Mouse (Mus musculus) T-helper 1 cell (primary cell): ENCODE measurements around the gene Pi4k2b.

Experiments used
- in situ Hi-C: fragments of 300-600 bp; cut with MboI, MseI; formaldehyde crosslinking; loops from one replicate; pipeline ENCODE4 v1.15.1; 2025; ENCODE audit warnings: high pct_unique_total_duplicates

Pi4k2b gene

DNA sequence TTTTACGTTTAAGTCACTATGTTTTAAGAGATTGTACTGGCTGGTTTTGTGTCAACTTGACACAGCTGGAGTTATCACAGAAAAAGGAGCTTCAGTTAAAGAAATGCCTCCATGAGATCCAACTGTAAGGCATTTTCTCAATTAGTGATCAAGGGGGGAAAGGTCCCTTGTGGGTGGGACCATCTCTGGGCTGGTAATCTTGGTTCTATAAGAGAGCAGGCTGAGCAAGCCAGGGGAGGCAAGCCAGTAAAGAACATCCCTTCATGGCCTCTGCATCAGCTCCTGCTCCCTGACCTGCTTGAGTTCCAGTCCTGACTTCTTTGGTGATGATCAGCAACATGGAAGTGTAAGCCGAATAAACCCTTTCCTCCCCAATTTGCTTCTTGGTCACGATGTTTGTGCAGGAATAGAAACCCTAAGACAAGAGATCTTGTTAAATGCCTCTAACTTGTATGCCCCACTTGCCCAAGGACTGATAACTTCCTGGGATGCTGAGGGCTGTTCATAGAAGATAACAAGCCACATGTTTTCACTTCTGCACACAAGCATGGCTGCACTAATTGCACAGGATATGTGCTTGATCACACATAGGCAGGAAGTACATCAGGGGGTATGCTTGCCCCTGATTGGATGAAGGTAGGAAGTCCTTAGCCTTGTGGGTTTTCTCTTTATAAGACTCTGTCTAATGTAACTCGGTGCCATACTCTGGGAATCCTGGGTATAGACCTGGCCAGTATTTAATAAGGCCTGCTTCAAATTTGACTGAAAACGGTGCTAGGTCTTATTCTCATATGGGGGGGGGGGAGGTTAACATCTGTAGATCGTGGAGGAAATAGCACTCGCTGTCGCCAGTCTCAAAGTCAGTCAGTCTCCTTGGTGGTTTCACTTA is 35.3 kb downstream of the Pi4k2b start:
- in situ Hi-C loops = loop anchor here (25.0 kb wide), 1 partner anchor 589 kb away; the partner anchor contains the start of gene Dhx15

DNA sequence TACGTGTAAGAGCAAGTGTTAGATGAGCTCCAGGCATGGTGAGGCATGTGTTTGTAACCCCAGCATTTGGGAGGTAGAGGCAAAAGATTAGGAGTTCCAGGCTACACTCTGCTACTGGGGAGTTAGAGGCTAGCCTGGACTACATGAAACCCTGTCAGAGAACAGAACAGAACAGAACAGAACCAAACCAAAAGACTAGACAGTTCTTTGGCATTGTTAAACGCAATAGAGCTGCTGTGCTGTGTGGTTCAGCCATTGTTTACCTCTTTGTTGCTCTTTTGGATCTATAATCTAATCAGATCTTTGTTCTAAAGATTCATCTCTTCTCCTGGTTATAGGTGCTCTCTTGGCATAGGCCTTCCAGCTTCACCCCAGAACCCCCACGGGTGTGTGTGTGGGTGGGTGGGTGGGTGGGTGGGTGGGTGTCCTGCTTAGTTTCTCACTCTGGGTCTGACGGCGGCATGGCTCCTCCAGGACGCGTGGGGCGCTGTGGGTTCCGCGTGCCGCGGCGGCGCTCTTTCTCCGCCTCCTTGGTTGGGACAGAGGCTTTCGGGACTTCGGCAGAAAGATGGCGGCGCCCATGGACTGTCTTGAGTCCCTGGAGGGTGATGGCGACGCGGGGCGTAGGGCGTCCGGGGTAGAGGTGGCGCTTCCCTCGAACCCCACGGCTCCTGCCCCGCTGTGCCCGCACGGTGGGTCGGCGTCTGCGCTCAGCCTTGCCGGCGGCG is 41.3 kb downstream of the Pi4k2b start:
- in situ Hi-C loops = loop anchor here (25.0 kb wide), 1 partner anchor 595 kb away; the partner anchor contains the start of gene Dhx15

DNA sequence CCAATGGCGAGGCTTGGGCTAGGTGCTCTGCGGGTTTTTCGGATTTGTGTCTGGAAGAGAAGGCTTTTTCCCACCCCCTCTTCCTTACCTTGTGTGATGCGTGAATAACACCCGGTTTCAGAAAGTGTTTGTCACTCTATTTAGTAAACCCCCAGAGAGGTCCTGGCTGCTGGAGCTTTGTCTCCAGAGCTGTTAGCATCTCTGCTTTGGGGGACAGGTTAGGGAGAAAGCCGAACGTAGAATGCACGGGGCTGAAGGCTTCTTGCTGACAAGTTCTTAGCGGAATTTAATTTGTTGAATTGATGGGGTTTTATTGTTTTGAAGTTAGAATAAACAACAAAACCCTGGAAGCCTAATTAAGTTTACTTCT is 41.9 kb downstream of the Pi4k2b start:
- in situ Hi-C loops = loop anchor here (25.0 kb wide), 1 partner anchor 596 kb away; the partner anchor contains the start of gene Dhx15

DNA sequence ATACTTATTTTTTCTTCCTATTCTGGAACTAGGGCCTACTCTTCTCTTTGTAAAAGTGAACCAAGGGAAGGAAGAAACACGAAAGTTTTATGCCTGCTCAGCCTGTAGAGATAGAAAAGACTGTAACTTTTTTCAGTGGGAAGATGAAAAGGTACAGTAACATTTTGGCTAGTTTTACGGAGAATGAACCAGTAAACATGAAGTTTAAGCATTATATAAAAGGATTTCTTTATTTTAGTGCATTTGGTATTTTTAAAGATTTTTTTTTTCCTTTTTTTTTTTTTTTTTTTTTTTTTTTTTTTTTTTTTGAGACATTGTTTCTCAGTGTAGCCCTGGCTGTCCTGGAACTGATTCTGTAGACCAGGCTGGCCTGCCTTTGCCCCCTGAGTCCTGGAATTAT is 42.6 kb downstream of the Pi4k2b start:
- in situ Hi-C loops = loop anchor here (25.0 kb wide), 1 partner anchor 597 kb away; the partner anchor contains the start of gene Dhx15

DNA sequence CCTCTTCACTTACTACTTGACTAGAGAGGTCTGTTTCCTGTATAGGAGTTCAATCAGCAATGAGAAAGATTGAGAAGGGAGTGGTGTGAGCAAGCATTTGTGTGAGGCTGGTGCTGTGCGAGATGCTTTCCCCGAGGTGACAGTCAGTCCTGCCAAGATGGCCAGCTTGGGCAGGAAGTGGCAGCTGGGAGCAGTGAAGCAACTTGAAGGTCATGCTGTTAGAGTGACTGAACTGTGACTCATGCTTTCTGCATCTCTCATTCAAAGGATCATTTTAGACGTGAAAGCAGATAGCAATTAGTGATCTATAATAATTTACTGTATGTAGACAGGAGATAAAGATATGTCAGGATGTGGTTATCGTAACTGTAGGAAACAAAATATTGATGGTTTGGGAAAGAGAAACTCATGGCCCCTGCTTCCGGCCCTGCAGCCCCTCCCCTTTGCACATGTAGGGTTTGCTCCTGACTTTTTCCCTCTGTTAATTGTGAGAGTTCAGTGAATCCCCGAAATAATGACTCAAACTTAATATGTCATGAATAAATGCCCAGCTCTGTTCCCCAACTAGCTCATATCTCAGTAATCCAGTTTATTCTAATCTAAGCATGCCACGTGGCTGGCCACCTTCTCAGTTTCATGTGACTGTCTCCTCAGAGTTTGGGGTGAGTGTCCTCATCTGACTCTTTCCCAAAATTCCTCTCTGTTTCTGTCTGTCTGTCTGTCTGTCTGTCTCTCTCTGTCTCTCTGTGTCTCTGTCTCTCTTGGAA is 45.4 kb downstream of the Pi4k2b start:
- in situ Hi-C loops = loop anchor here (25.0 kb wide), 1 partner anchor 599 kb away; the partner anchor contains the start of gene Dhx15

DNA sequence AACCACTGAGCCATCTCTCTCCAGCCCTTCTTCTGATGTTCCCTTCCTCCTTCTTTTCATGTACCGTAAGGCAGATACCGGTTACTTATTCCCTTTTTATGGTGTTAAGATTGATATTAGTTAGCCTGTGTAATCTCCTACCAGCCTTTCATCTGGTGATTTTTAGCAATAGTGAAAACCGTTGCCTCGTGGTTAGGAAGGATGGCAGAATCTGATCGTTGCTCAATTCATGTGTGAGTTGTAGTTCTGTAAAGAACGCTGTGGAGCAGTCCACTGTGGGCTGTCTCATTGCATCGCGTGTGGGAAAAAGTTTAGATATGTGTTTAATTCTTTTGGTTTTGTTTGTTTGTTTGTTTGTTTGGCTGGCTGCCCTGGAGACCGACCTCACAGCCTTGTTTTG is 51.9 kb downstream of the Pi4k2b start:
- in situ Hi-C loops = loop anchor here (25.0 kb wide), 1 partner anchor 606 kb away; the partner anchor contains the start of gene Dhx15

DNA sequence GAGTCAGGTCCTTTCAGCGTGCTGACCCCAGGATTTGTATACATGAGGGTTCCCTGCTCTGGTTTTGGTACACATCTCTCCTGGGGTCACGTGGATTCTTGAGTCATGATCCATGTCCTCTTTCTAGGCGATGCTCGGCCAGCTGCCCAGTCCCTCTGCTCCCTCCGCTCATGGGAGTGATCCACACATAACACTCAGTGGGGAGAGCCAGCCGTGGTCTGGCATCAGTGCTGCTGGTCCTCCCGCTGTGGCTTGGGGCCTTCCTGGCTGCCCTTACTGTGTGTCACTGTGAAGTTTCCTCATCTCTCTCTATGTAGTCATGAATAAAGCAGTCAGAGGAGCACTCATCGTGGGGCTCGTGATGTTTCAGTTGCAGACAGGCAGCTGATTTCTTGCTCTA is 52.7 kb downstream of the Pi4k2b start:
- in situ Hi-C loops = loop anchor here (25.0 kb wide), 1 partner anchor 607 kb away; the partner anchor contains the start of gene Dhx15

DNA sequence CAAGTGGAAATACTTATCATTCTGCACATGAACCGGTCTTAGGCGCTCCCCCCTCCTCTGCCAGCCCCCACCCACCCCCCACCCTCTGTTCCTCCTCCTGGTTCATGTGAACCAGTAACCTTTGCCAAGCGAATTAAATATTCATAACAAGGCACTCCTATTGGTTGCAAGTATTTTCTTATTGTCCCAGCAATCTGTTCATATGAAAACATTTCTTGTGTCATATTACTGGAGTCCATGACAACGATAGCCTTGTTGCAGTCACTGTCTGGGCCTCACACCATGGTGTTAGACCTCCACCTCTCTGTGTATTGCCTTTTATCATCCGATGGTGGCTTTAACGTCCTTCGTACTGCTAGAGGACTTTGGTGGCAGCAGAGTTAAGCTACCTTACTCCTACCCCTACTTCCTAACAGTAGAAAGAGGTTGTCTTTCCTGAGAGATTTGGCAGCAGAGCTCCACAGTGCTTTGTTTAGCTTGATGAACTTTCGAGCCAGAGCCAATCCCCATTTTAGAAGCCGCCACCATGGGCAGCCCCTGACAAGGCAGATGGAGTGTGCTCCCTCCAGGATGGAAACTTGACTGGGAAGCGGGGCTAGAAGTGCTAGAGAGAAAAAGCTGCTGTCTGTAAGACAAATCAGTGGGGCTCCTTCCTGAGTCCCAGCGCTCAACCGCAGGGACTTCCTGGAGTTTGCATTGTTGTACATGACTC is 58.1 kb downstream of the Pi4k2b start:
- in situ Hi-C loops = loop anchor here (25.0 kb wide), 1 partner anchor 612 kb away; the partner anchor contains the start of gene Dhx15

DNA sequence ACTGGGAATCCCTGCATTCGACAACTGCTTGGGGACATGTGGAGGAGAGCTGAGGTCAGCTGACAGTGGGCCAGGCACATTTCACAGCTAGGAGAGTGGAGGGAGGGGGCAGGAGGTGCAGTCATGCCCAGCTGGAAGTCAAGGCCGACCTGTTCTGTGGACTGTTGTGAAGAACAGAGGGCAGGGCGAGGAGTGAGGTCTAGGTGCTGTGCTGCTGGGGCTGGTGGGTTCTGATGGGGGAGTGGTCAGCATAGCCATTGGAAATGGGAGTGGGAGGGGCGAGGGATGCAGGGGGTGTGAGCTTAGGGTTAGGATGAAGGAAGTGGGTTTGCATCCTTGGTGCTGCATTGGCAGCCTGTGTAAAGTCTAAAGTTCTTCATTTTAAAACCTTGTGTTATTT is 64.4 kb downstream of the Pi4k2b start:
- in situ Hi-C loops = loop anchor here (10.0 kb wide), 1 partner anchor 841 kb away; no protein-coding TSS in a partner anchor

DNA sequence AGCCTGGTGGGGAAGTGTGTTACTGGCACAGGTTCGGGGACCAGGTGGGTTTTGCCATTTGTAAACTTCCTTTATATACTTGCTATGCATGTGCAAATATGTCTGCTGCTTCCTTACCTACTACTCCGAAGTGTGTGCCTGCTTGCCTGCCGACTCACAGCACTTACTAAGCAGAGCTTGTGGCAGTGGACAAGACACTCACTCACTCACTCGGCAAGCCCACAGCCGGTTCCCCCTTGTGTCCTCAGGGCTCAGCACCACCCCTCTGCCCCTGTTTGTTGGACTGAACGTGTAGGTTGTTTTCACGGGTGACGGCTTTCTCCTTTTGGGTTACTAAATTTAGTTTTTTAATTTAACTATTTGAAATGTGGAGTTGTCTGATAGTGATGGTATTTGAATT is 65.0 kb downstream of the Pi4k2b start:
- in situ Hi-C loops = loop anchor here (10.0 kb wide), 1 partner anchor 842 kb away; no protein-coding TSS in a partner anchor

DNA sequence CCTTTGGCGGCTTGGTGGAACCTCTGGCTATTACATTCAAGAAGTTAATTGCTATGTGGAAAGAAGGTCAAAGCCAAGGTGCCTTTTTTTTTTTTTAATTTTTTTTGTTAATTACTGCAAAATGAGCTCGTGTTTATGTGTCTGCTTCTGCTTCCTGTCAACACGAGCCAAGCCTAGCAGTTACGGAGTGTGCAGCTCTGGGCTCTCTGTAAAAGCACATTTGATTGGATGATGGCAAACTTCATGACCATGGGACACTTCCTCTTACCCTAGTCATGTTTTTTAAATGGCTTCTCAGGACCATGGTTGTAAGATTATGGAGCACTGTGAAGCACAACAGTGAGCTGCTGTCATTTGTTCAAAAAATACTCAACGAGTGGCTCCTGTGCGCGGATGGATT is 65.7 kb downstream of the Pi4k2b start:
- in situ Hi-C loops = loop anchor here (10.0 kb wide), 1 partner anchor 842 kb away; no protein-coding TSS in a partner anchor

DNA sequence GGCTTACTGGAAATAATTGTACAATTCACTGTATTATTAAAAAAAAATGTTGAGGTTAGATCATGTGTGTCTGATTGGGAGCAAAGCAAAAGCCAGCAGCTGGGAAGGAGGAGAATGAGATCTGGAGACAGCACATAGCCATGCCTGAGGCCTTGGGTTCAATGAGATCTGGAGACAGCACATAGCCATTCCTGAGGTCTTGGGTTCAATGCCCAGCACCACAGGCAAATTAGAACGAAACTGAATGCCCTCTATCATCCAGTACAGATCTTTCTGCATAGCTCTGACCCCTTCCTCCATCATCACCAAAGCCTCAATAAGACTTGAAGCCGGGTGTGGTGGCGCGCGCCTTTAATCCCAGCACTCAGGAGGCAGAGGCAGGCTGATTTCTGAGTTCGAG is 69.1 kb downstream of the Pi4k2b start:
- in situ Hi-C loops = no loop called here

DNA sequence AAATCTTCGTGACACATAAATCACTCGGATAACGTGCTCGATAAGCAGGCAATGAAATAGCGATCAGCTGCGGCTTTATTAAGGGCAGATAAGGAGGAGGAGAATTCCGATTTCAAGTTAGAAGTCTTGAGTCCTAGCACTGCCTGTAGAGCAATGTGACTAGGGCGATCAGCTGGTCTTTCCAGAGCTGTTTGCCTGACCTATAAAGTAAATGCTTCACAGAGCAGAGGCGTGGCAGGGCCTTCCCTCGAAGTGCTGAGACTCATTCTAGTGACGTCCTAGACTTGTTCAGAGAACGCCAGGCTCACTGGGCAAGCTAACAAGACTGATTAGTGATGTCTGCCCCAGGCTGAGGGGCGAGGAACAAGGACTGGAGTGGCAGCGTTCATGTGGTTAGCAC is 69.7 kb downstream of the Pi4k2b start:
- in situ Hi-C loops = no loop called here

DNA sequence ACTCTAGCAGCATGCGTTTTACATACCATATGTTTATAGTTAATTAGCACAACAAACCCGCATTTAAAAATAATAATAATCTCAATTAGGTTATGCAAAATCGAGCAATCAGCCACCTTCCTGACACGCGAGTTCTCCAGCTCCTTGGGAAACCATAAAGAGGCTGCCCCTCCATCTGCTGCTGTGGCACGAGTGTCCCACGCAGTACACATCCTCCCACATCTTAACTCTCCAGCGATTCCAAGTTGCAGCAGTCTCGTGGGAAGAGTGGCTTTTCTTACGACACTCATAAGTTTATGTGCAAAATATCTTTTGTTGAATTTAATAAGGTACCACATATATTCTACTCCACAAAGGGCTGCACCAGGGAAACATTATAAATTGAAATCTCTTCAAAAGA is 71.1 kb downstream of the Pi4k2b start:
- in situ Hi-C loops = no loop called here

DNA sequence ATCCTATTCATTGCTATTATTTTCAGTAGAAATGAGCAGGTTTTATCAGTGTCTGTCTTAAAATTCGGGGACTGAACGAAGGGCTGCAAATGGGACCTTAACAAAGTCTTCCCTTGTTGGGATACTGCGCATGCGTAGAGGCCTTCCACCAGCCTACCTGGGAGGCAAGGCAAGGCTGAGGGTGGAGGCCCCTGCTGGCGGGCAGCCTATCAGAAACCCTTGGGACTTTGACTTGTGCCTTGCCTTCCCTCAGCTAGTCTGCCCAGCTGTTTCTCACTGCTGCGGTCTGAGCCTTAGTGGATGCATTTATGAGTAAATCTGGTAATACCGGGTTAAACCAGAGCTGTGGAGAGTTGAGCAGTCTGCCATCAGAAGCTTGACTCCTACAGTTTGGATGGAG is 71.9 kb downstream of the Pi4k2b start:
- in situ Hi-C loops = no loop called here

DNA sequence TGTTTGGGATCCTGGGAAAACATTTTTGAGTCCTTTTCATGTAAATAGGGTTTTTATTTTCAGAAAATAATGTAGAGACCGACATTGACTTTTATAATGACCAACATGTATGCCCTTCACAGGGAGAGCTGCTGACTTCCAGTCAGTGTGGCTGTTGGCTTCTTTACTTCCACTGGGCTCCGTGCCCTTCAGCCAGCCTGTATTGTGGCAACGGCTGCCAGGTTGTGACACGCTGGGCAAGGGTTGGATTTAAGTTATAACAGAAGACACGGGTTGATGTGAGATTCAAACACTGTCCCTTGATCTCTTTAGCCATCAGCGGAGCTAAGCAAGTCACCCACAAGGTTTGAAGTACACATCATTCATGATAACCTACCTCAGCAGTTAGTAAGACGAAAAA is 77.3 kb downstream of the Pi4k2b start:
- in situ Hi-C loops = loop anchor here (5.0 kb wide), 1 partner anchor 301 kb away; no protein-coding TSS in a partner anchor
